Mouse (Mus musculus): ENCODE data around the gene Npsr1. TPM values are rescaled to one million over a fixed set of nuclear protein-coding genes. Genes with fewer than 3 reads are reported as not detected.

The Npsr1 gene
- polyA plus RNA-seq, 1 experiment from 2014 or later = not detected

DNA sequence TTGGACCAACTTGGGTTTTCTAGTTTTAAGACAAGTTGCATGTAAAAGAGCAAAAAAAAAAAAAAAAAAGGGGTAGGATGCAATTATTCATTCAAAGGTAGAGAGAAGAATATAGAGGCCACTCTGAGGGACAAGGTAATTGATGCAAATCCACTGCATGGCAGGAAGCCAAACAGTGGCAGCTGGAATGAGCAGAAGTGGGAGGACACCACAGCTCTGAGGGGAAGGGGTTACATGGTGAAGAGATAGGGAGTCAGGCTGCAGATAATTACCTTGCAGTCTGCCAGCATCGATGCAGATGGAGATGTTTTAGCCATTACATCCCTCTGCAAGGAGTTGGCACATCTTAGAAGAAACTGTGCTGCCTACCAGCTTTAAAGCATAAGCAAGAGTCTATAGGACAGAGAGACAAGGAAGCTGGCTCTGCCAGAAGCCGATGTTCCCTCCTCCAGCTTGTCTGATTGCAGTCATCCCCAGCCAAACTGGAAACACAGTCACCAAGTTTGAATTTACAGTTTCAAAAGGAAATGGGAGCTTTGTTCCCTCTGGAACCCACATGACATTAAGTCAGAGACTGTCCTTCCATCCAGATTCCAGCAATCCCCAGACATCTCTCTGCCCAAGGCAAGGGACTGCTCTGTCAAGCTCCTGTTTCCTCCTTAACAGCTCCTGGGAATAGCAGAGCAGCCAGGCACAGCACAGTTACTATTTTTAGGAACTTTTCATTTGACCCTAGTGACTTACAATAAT, 91.9 kb downstream of the Npsr1 start:
- H3K4me3 ChIP-seq (ENCODE audit: low read length) = no peak overlapping the region
- 21% methylated on average over 2 of the region's 2 CpGs for WGBS
- H3K27ac ChIP-seq (ENCODE audit: low read length) = no peak overlapping the region
- no peaks in the 10 kb centered on the region for H3K4me1 ChIP-seq (replicated peaks; ENCODE audit: control insufficient read depth, insufficient read depth, low read length)
- H3K9ac ChIP-seq (ENCODE audit: low read length) = no peak overlapping the region
- ATAC-seq (ENCODE audit: low read depth) = no peak
- no peaks in the 10 kb centered on the region for H3K9me3 ChIP-seq (ENCODE audit: control insufficient read depth, low read length)
- H3K27me3 ChIP-seq (ENCODE audit: control insufficient read depth, insufficient read depth, low read depth, low read length) = no peaks in the 10 kb centered on the region
- no peak overlapping the region for H3K4me2 ChIP-seq (ENCODE audit: low read depth, low read length)
- H3K36me3 ChIP-seq (ENCODE audit: control insufficient read depth, insufficient read depth, low read length) = no peaks in the 10 kb centered on the region

DNA sequence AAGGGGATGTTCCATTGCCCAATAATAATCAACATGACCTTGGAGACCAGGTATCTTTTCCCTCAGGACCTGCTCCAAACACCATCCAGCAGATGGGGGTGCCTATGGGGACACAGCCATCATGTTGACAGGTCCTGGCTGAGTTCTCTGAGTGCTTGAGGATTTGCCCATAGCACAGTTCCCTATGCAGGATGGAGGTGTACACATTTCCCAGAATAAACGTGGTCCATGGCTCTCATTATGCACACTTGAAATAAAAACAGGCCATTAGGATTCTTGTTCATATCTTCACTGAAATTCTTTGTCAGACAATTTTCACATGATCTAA, 92.4 kb downstream of the Npsr1 start:
- no peaks in the 10 kb centered on the region for H3K27me3 ChIP-seq (ENCODE audit: control insufficient read depth, insufficient read depth, low read depth, low read length)
- no peak overlapping the region for H3K4me3 ChIP-seq (ENCODE audit: low read length)
- H3K9me3 ChIP-seq (ENCODE audit: control insufficient read depth, low read length) = no peaks in the 10 kb centered on the region
- H3K27ac ChIP-seq (ENCODE audit: low read length) = no peak overlapping the region
- no peaks in the 10 kb centered on the region for H3K4me1 ChIP-seq (replicated peaks; ENCODE audit: control insufficient read depth, insufficient read depth, low read length)
- H3K4me2 ChIP-seq (ENCODE audit: low read depth, low read length) = no peak overlapping the region
- H3K36me3 ChIP-seq (ENCODE audit: control insufficient read depth, insufficient read depth, low read length) = no peaks in the 10 kb centered on the region
- H3K9ac ChIP-seq (ENCODE audit: low read length) = no peak overlapping the region
- no peak for ATAC-seq (ENCODE audit: low read depth)
- 53% methylated on average over 1 of the region's 1 CpGs for WGBS

DNA sequence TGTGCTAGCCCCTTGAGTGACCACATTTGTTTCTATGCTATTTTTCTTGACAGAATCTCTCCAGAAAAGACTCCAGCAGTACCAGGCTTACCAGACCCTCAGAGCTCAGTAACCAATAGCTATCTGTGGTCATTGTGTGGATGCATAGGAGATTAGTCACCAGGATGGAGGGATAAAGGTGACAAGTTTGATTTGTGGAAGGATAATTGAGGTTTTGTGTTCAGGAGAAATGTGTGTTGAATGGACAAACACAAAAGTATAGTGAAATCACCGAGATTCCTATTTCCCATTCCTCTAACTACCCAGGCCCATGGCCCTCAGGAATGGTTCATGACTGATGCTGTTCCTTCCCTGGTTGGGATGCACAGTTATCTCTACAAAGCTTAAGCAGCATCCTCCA, 100.5 kb downstream of the Npsr1 start:
- Histone ChIP-seq H3K4me2 (ENCODE audit: low read depth, low read length) (no peak overlapping the region), H3K27me3 (ENCODE audit: control insufficient read depth, insufficient read depth, low read depth, low read length) (no peaks in the 10 kb centered on the region), H3K4me1 (replicated peaks; ENCODE audit: control insufficient read depth, insufficient read depth, low read length) (no peaks in the 10 kb centered on the region), H3K9me3 (ENCODE audit: control insufficient read depth, low read length) (no peaks in the 10 kb centered on the region), H3K9ac (ENCODE audit: low read length) (no peak overlapping the region), H3K27ac (ENCODE audit: low read length) (no peak overlapping the region), H3K36me3 (ENCODE audit: control insufficient read depth, insufficient read depth, low read length) (no peaks in the 10 kb centered on the region), H3K4me3 (ENCODE audit: low read length) (no peak overlapping the region)
- WGBS = 52% methylated on average over 1 of the region's 1 CpGs
- no peak for ATAC-seq (ENCODE audit: low read depth)

GRCm38 (mm10) chr9:24211636-24212035, 113.8 kb downstream of the Npsr1 start:
- no peak for ATAC-seq (ENCODE audit: low read depth)
- 92% methylated on average over 1 of the region's 1 CpGs for WGBS
- no peaks in the 10 kb centered on the region for H3K4me1 ChIP-seq (replicated peaks; ENCODE audit: control insufficient read depth, insufficient read depth, low read length)
- no peak overlapping the region for H3K4me2 ChIP-seq (ENCODE audit: low read depth, low read length)
- no peak overlapping the region for H3K27ac ChIP-seq (ENCODE audit: low read length)
- H3K4me3 ChIP-seq (ENCODE audit: low read length) = no peak overlapping the region
- no peaks in the 10 kb centered on the region for H3K36me3 ChIP-seq (ENCODE audit: control insufficient read depth, insufficient read depth, low read length)
- H3K9me3 ChIP-seq (ENCODE audit: control insufficient read depth, low read length) = no peaks in the 10 kb centered on the region
- no peak overlapping the region for H3K9ac ChIP-seq (ENCODE audit: low read length)
- H3K27me3 ChIP-seq (ENCODE audit: control insufficient read depth, insufficient read depth, low read depth, low read length) = no peaks in the 10 kb centered on the region

DNA sequence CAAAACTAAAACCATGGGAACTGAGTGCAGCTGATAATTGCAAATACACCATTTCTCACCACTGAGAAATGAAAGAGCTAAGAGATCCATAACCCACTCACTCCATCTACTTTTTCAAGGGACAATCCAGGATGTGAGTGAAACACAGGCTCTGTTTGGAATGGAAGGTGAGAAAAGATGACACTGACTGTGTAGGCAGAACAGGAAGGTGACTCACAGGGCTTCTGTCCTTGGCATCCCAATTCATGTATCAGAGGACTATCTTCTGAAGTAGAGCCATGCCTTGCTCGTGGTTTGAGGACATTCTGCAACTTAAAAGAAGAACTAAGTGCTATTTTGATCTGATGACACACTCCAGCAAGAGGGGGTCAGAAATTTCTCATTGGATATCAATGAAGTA, 119.9 kb downstream of the Npsr1 start:
- no peak for ATAC-seq (ENCODE audit: low read depth)
- Histone ChIP-seq H3K4me3 (ENCODE audit: low read length) (no peak overlapping the region), H3K4me2 (ENCODE audit: low read depth, low read length) (no peak overlapping the region), H3K27ac (ENCODE audit: low read length) (no peak overlapping the region), H3K9ac (ENCODE audit: low read length) (no peak overlapping the region), H3K9me3 (ENCODE audit: control insufficient read depth, low read length) (no peaks in the 10 kb centered on the region), H3K4me1 (replicated peaks; ENCODE audit: control insufficient read depth, insufficient read depth, low read length) (no peaks in the 10 kb centered on the region), H3K36me3 (ENCODE audit: control insufficient read depth, insufficient read depth, low read length) (no peaks in the 10 kb centered on the region), H3K27me3 (ENCODE audit: control insufficient read depth, insufficient read depth, low read depth, low read length) (no peaks in the 10 kb centered on the region)
- WGBS = 38% methylated on average over 1 of the region's 1 CpGs

GRCm38 (mm10) chr9:24236461-24236860, 138.7 kb downstream of the Npsr1 start:
- no peak for ATAC-seq (ENCODE audit: low read depth)
- no peaks in the 10 kb centered on the region for H3K4me1 ChIP-seq (replicated peaks; ENCODE audit: control insufficient read depth, insufficient read depth, low read length)
- no peaks in the 10 kb centered on the region for H3K27me3 ChIP-seq (ENCODE audit: control insufficient read depth, insufficient read depth, low read depth, low read length)
- H3K36me3 ChIP-seq (ENCODE audit: control insufficient read depth, insufficient read depth, low read length) = no peaks in the 10 kb centered on the region
- WGBS = 94% methylated on average over 1 of the region's 1 CpGs
- no peak overlapping the region for H3K4me2 ChIP-seq (ENCODE audit: low read depth, low read length)
- H3K4me3 ChIP-seq (ENCODE audit: low read length) = no peak overlapping the region
- no peak overlapping the region for H3K27ac ChIP-seq (ENCODE audit: low read length)
- no peak overlapping the region for H3K9ac ChIP-seq (ENCODE audit: low read length)
- no peaks in the 10 kb centered on the region for H3K9me3 ChIP-seq (ENCODE audit: control insufficient read depth, low read length)

DNA sequence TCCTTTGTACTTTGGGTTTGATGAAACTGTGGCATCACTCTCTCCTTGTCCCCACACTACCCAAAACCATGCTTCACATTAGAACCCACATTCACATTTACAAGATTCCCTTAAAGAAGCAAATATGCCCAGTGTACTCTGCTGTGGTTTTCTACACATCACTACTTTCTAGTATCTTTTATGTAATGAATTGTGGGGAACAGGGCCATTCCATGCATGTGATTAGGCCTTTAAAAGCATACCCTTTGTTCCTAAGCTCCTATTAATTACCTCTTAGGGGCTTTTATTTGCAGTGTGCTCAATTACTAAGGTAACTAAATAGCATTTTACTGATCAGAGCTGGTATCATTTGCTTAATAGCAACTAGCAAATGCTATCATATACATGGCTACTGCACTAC, 149.8 kb downstream of the Npsr1 start:
- no peaks in the 10 kb centered on the region for H3K36me3 ChIP-seq (ENCODE audit: control insufficient read depth, insufficient read depth, low read length)
- no peak overlapping the region for H3K9ac ChIP-seq (ENCODE audit: low read length)
- H3K9me3 ChIP-seq (ENCODE audit: control insufficient read depth, low read length) = no peaks in the 10 kb centered on the region
- H3K4me2 ChIP-seq (ENCODE audit: low read depth, low read length) = no peak overlapping the region
- no peak for ATAC-seq (ENCODE audit: low read depth)
- no peaks in the 10 kb centered on the region for H3K4me1 ChIP-seq (replicated peaks; ENCODE audit: control insufficient read depth, insufficient read depth, low read length)
- H3K4me3 ChIP-seq (ENCODE audit: low read length) = no peak overlapping the region
- H3K27ac ChIP-seq (ENCODE audit: low read length) = no peak overlapping the region
- H3K27me3 ChIP-seq (ENCODE audit: control insufficient read depth, insufficient read depth, low read depth, low read length) = no peaks in the 10 kb centered on the region

- Histone ChIP-seq H3K9ac (ENCODE audit: low read length) (no peak overlapping the region), H3K9me3 (ENCODE audit: control insufficient read depth, low read length) (no peaks in the 10 kb centered on the region), H3K4me1 (replicated peaks; ENCODE audit: control insufficient read depth, insufficient read depth, low read length) (no peaks in the 10 kb centered on the region), H3K27me3 (ENCODE audit: control insufficient read depth, insufficient read depth, low read depth, low read length) (no peaks in the 10 kb centered on the region), H3K27ac (ENCODE audit: low read length) (no peak overlapping the region), H3K4me3 (ENCODE audit: low read length) (no peak overlapping the region), H3K36me3 (ENCODE audit: control insufficient read depth, insufficient read depth, low read length) (no peaks in the 10 kb centered on the region), H3K4me2 (ENCODE audit: low read depth, low read length) (no peak overlapping the region)
- WGBS = 14% methylated on average over 8 of the region's 8 CpGs
- ATAC-seq (ENCODE audit: low read depth) = no peak
These were observed 156.4 kb downstream of the Npsr1 start for GRCm38 (mm10) chr9:24254236-24254635.

- Histone ChIP-seq H3K4me3 (ENCODE audit: low read length) (no peak overlapping the region), H3K9ac (ENCODE audit: low read length) (no peak overlapping the region), H3K4me1 (replicated peaks; ENCODE audit: control insufficient read depth, insufficient read depth, low read length) (no peaks in the 10 kb centered on the region), H3K27me3 (ENCODE audit: control insufficient read depth, insufficient read depth, low read depth, low read length) (no peaks in the 10 kb centered on the region), H3K4me2 (ENCODE audit: low read depth, low read length) (no peak overlapping the region), H3K36me3 (ENCODE audit: control insufficient read depth, insufficient read depth, low read length) (no peaks in the 10 kb centered on the region), H3K27ac (ENCODE audit: low read length) (no peak overlapping the region), H3K9me3 (ENCODE audit: control insufficient read depth, low read length) (no peaks in the 10 kb centered on the region)
- no peak for ATAC-seq (ENCODE audit: low read depth)
- 90% methylated on average over 2 of the region's 2 CpGs for WGBS
These were observed 182.9 kb downstream of the Npsr1 start for GRCm38 (mm10) chr9:24280498-24281287.
